Mouse (Mus musculus) forebrain, postnatal 0 days (tissue): ENCODE measurements at regions not wholly inside any gene's neighbourhood (a gene's known extent, or its start where the extent isn't known, plus 50 kb on each side); places are given as distances from the start of the nearest gene placed in this dataset.

Source experiments
- ATAC-seq: fragments of 200-750 bp; cut with Nextera tagmentation; 2 replicates; pipeline ENCODE4 v1.8.0; 2017; ENCODE audit warnings: mild to moderate bottlenecking, moderate library complexity
- DNase-seq: peaks from one replicate; pipeline ENCODE4 v3.0.0-alpha.2; 2015
- H3K27ac ChIP-seq: fragments of 300-500 bp; sonication (generic); 2 replicates; pipeline ENCODE4 v1.5.1; 2014; ENCODE audit warnings: low read depth, mild to moderate bottlenecking, antibody characterized with exemption, low read length, moderate library complexity, mixed read lengths
- H3K27me3 ChIP-seq: fragments of 300-500 bp; sonication (generic); 2 replicates; pipeline ENCODE4 v1.6.1; 2014; ENCODE audit warnings: mild to moderate bottlenecking, low read length, mixed read lengths; ENCODE audit not compliant: insufficient read depth
- H3K36me3 ChIP-seq: fragments of 300-500 bp; sonication (generic); 2 replicates; pipeline ENCODE4 v1.6.1; 2014; ENCODE audit warnings: mild to moderate bottlenecking, moderate library complexity; ENCODE audit not compliant: insufficient read depth
- H3K4me1 ChIP-seq: fragments of 300-500 bp; sonication (generic); 2 replicates; pipeline ENCODE4 v1.6.1; 2014; ENCODE audit warnings: antibody characterized with exemption; ENCODE audit not compliant: insufficient read depth
- H3K4me2 ChIP-seq: fragments of 300-500 bp; sonication (generic); 2 replicates; pipeline ENCODE4 v1.6.1; 2014; ENCODE audit warnings: low read depth, mild to moderate bottlenecking, moderate library complexity
- H3K4me3 ChIP-seq: fragments of 300-500 bp; sonication (generic); 2 replicates; pipeline ENCODE4 v1.5.1; 2014; ENCODE audit warnings: low read depth, low read length, mixed read lengths
- H3K9ac ChIP-seq: fragments of 300-500 bp; sonication (generic); 2 replicates; pipeline ENCODE4 v1.6.1; 2014; ENCODE audit warnings: mild to moderate bottlenecking
- H3K9me3 ChIP-seq: fragments of 300-500 bp; sonication (generic); 2 replicates; pipeline ENCODE4 v1.6.1; 2016; ENCODE audit warnings: low read length
- CTCF ChIP-seq: sonication (generic); IDR thresholded peaks from 2 replicates; pipeline ENCODE4 v1.5.1; 2016; ENCODE audit warnings: antibody characterized with exemption, control low read depth, low read depth
- WGBS: fragments of 180-500 bp; shearing (Covaris S2); extraction: QIAGEN DNeasy Blood & Tissue Kit; methylation state at CpG from one replicate; pipeline ENCODE4 v1.1.7; 2014; 5-methylcytosine and 5-hydroxymethylcytosine counted together

- no peak overlapping the region for H3K9ac ChIP-seq
Observed at GRCm38 (mm10) chr2:147293294-147293688, 68.4 kb upstream of the Pax1 start.

GRCm38 (mm10) chr2:147292387-147293293 lies 69.1 kb upstream of the Pax1 start:
- Histone ChIP-seq H3K36me3 (no peaks in the 10 kb centered on the region), H3K27me3 (no peaks in the 10 kb centered on the region), H3K4me3 (no peak overlapping the region), H3K27ac (no peak overlapping the region), H3K4me1 (no peaks in the 10 kb centered on the region), H3K9me3 (no peaks in the 10 kb centered on the region), H3K4me2 (no peak overlapping the region), H3K9ac (no peak overlapping the region)
- no peak for ATAC-seq
- WGBS, result 42% methylated on average over 11 of the region's 11 CpGs
- no peak for DNase-seq
- TF ChIP-seq CTCF, result no peak

More at GRCm38 (mm10) chr2:147293294-147293688, 68.4 kb upstream of the Pax1 start:
- Histone ChIP-seq H3K27me3 (no peaks in the 10 kb centered on the region), H3K4me3 (no peak overlapping the region), H3K27ac (no peak overlapping the region), H3K4me1 (no peaks in the 10 kb centered on the region), H3K9me3 (no peaks in the 10 kb centered on the region), H3K4me2 (no peak overlapping the region), H3K36me3 (no peaks in the 10 kb centered on the region)
- WGBS, result 51% methylated on average over 3 of the region's 3 CpGs
- no peak for ATAC-seq
- no peak for DNase-seq
- no peak for TF ChIP-seq CTCF

- Histone ChIP-seq H3K27ac (no peak overlapping the region), H3K4me3 (no peak overlapping the region), H3K27me3 (no peaks in the 10 kb centered on the region), H3K9me3 (no peaks in the 10 kb centered on the region), H3K9ac (no peak overlapping the region), H3K4me2 (no peak overlapping the region), H3K36me3 (no peaks in the 10 kb centered on the region), H3K4me1 (no peaks in the 10 kb centered on the region)
- DNase-seq, result no peak
- 67% methylated on average over 3 of the region's 3 CpGs for WGBS
- no peak for TF ChIP-seq CTCF
- ATAC-seq, result no peak
Observed at GRCm38 (mm10) chr2:147283390-147283789, 78.3 kb upstream of the Pax1 start.

GRCm38 (mm10) chr2:147277636-147278035 lies 83.6 kb upstream of the Nkx2-2 start:
- Histone ChIP-seq H3K36me3 (no peaks in the 10 kb centered on the region), H3K9ac (no peak overlapping the region), H3K4me2 (no peak overlapping the region), H3K4me3 (no peak overlapping the region), H3K27me3 (no peaks in the 10 kb centered on the region), H3K9me3 (no peaks in the 10 kb centered on the region), H3K4me1 (no peaks in the 10 kb centered on the region), H3K27ac (no peak overlapping the region)
- DNase-seq (no peak), ATAC-seq (no peak)
- no peak for TF ChIP-seq CTCF
- 85% methylated on average over 4 of the region's 4 CpGs for WGBS

- no peak overlapping the region for H3K9ac ChIP-seq
- no peak for ATAC-seq
- H3K27ac ChIP-seq, result no peak overlapping the region
- no peaks in the 10 kb centered on the region for H3K36me3 ChIP-seq
- H3K4me2 ChIP-seq, result no peak overlapping the region
- no peaks in the 10 kb centered on the region for H3K4me1 ChIP-seq
- no peaks in the 10 kb centered on the region for H3K27me3 ChIP-seq
- no peak overlapping the region for H3K4me3 ChIP-seq
- WGBS, result 51% methylated on average over 1 of the region's 1 CpGs
- no peak for TF ChIP-seq CTCF
- no peak for DNase-seq
- no peaks in the 10 kb centered on the region for H3K9me3 ChIP-seq
Observed at GRCm38 (mm10) chr2:147269171-147269570, 75.1 kb upstream of the Nkx2-2 start.

GRCm38 (mm10) chr2:147267901-147268300 lies 73.9 kb upstream of the Nkx2-2 start:
- DNase-seq (no peak), ATAC-seq (no peak; the same call in 1 of the 2 replicates)
- 46% methylated on average over 5 of the region's 5 CpGs for WGBS
- Histone ChIP-seq H3K9ac (no peak overlapping the region), H3K4me2 (no peak overlapping the region), H3K27me3 (no peaks in the 10 kb centered on the region), H3K36me3 (no peaks in the 10 kb centered on the region), H3K4me1 (no peaks in the 10 kb centered on the region), H3K9me3 (no peaks in the 10 kb centered on the region), H3K27ac (no peak overlapping the region), H3K4me3 (no peak overlapping the region)
- no peak for TF ChIP-seq CTCF

GRCm38 (mm10) chr2:147267257-147267656 lies 73.2 kb upstream of the Nkx2-2 start:
- Histone ChIP-seq H3K36me3 (no peaks in the 10 kb centered on the region), H3K4me2 (no peak overlapping the region), H3K9ac (no peak overlapping the region), H3K4me1 (no peaks in the 10 kb centered on the region), H3K27ac (no peak overlapping the region), H3K4me3 (no peak overlapping the region), H3K9me3 (no peaks in the 10 kb centered on the region), H3K27me3 (no peaks in the 10 kb centered on the region)
- TF ChIP-seq CTCF, result no peak
- WGBS, result 97% methylated on average over 3 of the region's 3 CpGs
- DNase-seq, result no peak
- ATAC-seq, result no peak
